Mouse (Mus musculus): ENCODE data around the gene Cacul1.
"Not testable (repeated sequence)": the region's sequence is repeated elsewhere in the genome, so short reads cannot be mapped to it uniquely, and the experiment has no call there.

Gene Cacul1

DNA sequence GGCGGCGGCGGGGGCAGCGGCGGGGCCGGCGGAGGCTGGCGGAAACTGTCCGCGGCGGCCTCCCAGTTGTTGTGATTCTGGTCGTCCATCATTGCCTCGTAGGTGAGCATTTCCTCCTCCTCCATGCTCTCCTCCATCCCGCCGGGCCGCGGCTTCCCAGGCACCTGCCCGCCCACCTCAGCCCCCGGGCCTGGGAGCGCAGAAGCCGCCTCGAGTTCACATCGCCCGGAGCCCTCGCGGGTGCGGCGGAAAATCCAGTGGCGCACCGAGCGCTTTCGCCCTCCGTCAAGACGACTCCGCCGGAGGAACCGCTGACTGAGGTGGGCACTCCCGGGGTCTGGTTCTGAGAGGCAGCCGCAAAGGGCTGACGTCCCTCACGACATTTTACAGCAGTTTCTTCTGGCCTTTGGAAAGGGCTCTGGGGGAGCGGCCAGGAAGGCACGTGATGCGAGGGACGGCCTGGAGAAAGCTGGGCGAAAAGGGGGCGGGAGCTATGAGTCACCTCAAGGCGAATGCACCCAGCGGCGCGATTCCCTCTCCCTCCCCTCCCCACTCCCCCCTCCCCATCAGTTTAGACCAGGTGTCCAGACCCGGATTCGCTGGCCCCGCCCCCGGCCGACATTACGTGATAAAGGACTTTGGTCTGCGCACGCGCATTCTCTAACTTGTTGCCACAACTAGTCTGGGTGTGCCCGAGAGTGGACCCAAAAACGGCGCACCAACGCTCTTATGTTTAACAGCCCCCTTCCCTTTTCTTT lies at the start of gene Cacul1:
Gene Cacul1, minus strand, starts transcription at position 444 of the 758 bp plus-strand sequence.
- peak; percentile 96 for DNase-seq

DNA sequence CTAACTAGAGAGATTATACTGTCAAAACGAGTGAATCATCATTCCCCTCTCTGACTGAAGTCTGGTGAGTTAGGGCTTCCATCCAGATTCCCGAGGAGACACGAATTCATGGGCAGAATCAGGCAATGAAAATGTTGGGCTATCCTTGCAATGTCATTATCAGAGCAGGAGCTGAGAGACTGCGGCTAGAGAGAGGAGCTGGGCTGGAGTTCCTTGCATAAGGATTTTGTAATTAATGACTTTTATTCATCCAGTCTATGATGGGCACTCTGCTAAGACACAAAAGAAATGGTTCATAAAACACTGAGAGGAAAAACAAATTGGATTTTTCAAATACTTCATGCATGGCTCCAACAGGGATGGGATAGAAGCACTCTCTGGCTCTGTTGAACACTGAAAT lies 38.6 kb upstream of the Cacul1 start:
- no peak for DNase-seq

- DNase-seq, result no peak
These were observed 36.2 kb upstream of the Cacul1 start for GRCm38 (mm10) chr19:60617007-60617406.

- no peak for DNase-seq
These were observed 34.8 kb upstream of the Cacul1 start for GRCm38 (mm10) chr19:60615470-60616200.

DNA sequence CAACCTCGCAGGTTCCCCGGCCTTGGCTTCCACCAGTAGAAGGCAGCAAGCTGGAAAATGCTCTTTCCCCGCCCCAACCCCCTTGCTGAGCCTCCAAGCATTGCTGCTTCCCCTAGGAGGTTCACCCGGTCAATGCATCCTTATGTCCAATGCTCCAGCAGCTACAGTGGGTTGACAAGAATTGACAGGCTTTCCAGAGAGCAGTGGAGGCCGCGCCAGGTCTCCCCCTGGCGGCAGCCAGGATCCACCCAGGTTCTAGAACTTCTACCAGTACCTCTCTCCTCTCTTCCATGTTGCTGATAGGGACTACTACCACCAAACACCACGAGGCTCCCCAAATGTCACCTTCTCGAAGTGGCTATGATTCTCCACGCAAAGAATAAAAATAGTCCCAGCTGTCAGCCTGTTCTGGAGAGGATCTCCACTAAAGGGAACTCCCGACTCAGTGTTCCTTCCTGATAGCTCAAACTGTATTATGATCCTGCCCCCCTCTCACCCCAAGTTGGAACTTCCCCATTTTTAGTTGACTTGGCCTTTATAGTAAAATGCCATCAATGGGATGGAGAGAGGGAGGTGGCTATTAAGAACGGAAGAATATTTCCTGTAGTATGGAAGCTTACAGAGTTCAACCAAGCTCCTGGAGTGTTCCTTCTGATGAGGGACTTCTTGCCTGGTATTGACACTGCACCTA lies 30.8 kb upstream of the Cacul1 start:
- DNase-seq, result no peak

DNA sequence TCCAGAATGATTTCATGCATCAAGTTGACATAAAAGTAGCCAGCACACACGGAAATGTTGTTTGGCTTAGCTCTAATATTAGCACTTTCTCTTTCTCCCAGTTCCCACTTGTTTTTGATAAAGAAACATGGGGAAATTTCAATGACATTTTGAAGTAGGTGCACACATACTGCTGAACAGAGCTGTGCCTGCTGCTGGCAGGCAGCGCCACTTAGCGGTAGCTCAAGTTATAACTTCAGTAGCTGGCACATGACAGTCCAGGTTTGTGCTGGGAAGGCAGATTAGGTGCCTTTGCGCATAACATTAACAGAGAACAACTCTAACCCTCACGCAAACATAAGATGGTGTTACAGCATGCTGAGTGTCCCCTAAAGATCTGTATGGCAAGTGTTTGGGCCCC lies 27.9 kb upstream of the Cacul1 start:
- no peak for DNase-seq

- DNase-seq, result no peak
These were observed 22.8 kb upstream of the Cacul1 start for GRCm38 (mm10) chr19:60603586-60603985.

GRCm38 (mm10) chr19:60602066-60602465 lies 21.2 kb upstream of the Cacul1 start:
- not testable (repeated sequence) for DNase-seq

DNA sequence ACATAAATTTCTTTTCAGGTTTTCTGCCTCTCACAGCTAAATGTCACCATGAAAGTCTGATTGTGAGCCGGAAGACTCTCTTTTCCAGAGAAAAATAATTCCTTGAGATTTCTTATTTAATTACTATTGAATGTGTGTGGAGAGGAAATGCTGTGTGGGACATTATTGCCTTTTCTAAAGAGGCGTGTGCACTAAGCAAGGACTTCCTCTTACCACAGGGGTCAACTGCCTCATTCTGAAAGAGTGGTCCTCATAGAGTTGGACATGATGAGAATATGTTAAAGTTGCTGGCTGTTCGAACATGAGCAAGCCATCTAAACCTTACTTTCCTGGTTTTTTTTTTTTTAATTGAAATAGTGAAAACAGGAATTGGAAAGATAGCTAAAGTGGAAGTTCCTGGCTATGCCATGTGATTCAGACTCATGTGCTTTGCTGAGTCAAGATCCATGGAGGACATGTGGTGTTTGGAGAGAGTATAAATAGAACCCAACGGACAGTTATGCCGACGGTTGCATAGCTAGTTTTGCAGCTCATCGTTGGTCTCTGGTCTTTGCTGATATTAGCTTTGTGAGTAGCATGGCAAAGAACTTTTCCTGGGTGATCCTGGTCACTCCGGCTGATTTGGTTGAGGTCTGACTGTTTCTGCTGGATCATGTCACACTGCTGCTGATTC lies 17.3 kb upstream of the Cacul1 start:
- DNase-seq, result no peak

DNA sequence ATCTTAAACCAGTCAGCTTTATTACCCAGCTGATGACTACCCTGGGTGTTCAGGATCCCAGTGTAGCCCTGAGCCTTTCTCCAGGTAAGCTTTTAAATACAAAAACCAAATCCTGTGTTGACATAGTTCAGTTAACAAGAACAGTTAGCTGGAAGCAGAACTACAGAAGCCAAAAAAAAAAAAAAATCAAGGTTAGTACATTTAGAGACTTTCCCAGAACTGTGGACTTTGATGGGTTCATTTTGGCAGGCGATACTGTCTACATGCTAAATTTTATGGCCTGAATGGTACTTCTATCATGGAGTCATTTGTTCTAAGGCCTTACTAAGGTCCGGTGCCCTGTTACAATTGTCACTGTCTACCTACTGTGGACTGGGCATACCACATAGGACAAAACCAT lies 8.8 kb upstream of the Cacul1 start:
- no peak for DNase-seq

- DNase-seq, result no peak
These were observed 5.8 kb upstream of the Cacul1 start for GRCm38 (mm10) chr19:60586652-60587051.

DNA sequence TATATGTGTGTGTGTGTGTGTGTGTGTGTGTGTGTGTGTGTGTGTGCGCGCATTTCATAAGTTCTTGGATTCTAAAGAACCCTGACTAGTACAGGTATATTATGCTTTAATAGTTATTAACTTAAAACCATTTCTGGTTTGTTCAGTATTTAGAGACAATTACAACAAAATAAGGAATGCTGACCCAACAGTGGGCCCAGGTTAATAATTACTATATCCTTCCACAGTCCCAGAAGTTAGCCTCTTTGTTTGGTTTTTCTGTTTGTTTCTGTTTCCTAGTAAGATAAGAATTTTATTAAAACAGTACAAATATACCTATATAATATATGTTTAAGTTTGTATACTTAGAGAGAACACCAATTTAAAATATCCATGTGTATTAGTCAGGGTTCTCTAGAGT lies 2.4 kb upstream of the Cacul1 start:
- no peak for DNase-seq

GRCm38 (mm10) chr19:60581377-60582290 lies 809 bp upstream of the Cacul1 start:
- no peak for DNase-seq

- DNase-seq, result peak; percentile 33
These were observed 849 bp downstream of the Cacul1 start for GRCm38 (mm10) chr19:60579771-60580581.

GRCm38 (mm10) chr19:60576741-60577140 lies 4.1 kb downstream of the Cacul1 start:
- no peak for DNase-seq

GRCm38 (mm10) chr19:60560497-60560896 lies 20.3 kb downstream of the Cacul1 start:
- DNase-seq, result no peak

GRCm38 (mm10) chr19:60554866-60555438 lies 25.9 kb downstream of the Cacul1 start:
- DNase-seq, result peak; percentile 7

DNA sequence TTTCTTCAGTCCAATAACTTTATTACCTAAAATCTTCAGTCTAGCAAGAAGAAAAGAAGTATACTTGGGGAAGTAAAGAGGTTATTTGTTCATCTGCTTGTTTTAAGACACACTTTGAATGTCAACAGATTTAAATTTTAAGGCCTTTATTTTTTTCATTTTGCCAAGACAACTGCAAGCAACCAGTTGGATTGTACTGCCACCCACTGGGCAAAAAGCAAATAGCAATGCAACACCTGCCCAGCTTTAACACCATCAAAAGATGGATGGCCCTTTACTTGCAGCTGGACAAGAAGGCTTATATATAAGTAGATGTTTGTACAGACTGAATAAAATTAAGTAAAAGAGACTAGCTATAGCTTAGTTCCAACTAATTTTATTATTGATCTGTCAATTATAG lies 27.3 kb downstream of the Cacul1 start:
- peak; percentile 47 for DNase-seq

- DNase-seq, result no peak
These were observed 37.5 kb downstream of the Cacul1 start for GRCm38 (mm10) chr19:60543302-60543701.

DNA sequence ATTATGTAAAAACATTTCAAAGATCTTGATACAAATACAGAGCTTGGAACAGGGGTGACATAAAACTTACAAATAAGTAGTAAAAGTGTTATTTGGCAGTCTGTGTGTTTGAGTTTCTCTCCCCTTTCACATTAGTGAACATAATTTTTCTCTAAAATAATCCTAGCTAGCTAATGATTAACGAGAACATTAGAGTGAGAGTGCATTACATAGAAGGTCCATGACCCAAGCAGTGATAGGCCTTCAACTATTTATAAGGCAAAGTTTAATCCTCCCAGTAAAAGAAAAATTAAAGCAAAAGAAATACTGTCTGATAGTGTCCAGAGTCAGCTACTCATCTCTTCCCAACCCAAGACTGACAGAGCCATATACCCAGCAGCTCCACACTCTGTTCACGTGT lies 48.9 kb downstream of the Cacul1 start:
- no peak for DNase-seq

GRCm38 (mm10) chr19:60530171-60530570 lies 50.7 kb downstream of the Cacul1 start:
- no peak for DNase-seq

All from right cerebral cortex, adult 18-20 months (tissue).